Mouse (Mus musculus) T-cell, adult 2 months (primary cell): ENCODE measurements around the gene Ralgapa1.

ENCODE experiments used
- DNase-seq: peaks from one replicate; pipeline ENCODE4 v3.0.0; 2022; ENCODE audit warnings: low spot score

Gene Ralgapa1

DNA sequence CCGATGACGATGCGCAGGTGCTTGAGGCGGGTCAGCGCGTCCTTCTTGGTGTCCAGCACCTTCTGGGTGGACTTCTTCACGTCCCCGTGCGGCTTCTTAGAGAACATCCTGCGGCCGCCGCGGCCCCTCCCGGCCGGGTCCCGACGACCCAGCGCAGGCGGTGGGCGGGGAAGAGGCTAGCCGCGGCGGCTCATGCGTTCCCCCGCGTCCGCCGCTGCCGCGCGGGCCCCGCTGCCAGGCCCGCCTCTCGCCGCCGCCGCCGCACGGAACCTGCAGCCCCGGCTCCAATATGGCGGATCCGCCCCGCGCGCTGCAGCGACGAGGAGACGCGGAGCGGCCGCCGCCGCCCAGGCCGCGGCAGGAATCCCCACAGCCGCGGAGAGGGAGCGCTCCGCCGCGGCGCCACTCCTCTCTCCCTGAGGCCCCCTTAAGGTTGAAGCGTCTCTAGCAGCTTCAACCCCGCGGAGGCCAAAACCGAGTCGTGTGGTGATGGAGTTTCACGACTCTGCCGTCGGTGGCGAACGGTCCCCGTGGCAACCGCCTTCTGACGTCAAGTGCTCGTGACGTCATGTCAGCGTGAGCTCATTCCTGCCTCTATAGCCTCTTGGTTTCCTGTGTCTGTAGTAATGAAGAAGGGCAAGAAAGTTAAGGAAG is at the start of gene Ralgapa1:
Ralgapa1 (minus strand) TSS at position 507 of the 654 bp plus-strand sequence.
- peak; percentile 96 for DNase-seq

DNA sequence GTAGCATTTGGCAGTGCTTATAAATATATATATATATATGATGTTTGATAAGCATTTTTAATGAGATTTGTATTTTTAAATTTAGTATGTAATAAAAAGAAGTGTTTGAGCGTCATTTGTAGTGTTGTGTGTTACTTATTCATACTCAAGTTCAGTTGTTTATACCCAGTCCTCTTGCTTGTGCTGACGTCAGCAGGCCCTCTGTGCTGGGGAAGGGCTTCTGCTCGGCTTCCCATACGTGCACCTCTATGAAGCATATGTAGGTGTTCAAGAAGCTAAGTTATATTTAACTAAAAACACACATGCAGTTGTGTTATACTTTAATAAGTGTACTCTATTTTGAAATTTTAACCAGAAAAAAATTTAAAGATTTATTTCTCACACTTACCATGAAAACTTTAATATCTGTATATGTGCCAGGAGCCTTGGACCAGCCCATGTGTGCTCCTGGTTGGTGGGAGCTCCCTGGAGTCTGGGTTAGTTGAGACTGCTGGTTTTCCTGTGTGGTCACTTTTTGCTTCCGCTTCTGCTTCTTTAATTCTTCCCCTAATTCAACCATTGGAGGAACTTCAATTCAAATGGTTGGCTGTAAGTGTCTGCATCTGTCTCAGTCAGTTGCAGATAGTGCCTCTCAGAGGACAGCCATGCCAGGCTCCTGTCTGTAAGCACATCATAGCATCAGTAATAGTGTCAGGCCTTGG is 48.8 kb upstream of the Ralgapa1 start:
- no peak for DNase-seq

DNA sequence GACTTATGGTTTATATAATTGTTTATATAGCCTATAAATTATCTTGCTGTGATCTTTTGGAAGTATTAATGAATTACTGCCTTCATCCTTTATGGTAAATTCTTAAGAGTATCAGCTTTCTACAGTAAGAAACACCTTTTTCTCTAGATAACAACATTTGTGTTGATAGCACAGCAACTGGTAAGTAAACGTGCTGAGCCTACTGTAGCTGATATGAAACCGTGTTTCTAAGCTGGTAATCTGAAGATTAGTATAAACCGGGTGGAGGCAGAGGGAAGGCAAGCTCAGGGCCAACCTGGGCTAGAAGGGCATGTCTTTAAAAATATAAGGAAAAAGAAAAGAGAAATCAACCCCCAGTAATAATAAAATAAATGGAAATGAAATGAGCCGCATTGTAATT is 46.8 kb upstream of the Ralgapa1 start:
- DNase-seq, result no peak

DNA sequence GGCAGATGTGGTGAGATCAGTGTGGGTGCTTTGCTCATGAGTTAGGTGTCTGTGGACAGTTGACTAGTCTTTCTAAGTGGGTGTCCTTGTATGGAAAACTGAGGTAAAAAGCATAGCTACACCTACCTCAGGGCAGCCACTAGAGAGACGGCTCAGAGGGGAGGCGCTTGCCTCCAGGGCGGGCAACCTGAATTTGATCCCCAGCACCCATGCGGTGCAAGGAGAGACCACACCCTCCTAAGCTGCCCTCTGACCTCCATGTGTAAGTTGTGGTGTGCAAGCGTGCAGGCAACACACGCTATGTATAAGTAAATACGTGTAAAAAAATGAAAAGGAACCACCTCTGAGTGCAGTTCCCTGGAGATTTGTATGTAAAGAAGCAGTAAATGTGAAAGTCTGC is 39.7 kb upstream of the Ralgapa1 start:
- no peak for DNase-seq

DNA sequence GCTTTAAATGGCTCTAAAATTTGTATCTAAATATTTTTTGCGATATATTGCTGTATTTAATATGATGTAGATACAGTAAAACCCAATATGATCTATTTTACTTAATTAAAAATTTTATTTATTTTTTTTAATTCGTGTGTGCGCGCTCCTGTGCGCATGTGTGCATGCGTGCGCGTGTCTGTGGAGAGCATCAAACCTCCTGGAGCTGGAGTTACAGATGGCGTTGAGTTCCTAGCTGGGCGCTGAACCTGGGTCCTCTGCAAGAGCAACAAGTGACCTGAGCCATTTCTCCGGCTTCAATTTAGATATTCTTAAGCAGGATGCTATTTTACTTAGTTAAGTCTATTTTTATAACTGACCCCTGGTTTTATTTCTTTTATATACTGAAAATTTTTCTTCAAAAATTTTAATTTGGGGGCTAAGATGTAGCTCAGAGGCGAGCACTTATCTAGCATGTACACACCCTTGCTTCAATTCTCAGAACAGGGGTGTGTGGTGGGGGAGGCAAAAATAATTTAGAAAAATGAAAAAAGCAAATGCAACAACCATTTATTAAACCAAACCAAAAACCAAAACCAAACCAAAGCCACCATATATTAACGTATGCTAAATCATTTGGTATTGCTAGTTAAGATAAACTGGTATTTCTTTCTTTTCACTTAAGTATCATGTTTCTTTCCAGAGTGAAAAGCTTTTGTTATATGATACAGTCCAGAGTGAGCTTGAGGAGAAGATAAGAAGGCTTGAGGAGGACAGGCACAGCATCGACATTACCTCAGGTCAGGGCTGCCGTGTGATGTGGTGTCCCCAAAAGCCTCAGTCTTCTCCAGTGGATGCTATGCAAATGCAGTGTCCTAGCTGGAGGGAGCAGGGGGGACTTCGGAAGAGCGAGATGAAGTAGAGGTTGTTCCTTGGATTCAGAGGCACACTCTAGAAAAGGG is 38.7 kb upstream of the Ralgapa1 start:
- DNase-seq, result no peak

DNA sequence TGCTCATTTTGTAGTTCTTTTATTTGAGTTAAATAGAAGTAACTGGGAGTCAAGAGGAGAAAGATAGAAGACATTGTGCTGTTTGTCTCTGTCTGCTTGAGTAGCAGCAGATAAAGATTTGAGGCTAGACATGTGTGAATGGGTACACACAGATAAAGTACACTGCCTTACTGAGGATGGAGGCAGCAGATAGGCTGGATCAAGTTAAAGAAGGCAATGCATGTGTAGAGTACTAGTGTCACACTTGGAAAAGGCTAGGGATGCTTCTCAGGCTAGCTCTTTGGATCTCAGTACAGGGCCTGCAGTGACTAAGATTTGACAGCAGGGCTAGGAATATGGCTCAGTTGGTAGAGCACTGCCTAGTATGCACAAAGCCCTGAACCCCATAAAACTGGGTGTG is 29.7 kb upstream of the Ralgapa1 start:
- no peak for DNase-seq

DNA sequence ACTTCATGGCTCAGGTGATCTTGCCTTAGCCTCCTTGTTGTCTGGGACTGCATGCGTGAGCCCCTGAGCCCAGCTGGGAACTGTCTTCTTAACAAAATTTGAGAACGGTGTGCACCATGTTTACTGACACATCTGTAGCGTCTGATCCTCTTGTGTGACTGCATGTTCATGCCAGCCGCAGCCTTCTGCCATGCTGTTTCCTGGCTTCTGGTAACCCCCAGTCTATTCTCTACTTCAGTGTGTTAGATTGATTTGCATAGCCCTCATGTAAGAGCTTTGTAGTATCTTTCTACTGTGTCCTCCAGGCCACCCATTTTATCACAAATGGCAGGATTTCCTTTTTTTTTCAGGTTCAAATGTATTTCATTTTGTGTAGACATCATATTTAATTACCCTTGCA is 26.9 kb upstream of the Ralgapa1 start:
- no peak for DNase-seq

DNA sequence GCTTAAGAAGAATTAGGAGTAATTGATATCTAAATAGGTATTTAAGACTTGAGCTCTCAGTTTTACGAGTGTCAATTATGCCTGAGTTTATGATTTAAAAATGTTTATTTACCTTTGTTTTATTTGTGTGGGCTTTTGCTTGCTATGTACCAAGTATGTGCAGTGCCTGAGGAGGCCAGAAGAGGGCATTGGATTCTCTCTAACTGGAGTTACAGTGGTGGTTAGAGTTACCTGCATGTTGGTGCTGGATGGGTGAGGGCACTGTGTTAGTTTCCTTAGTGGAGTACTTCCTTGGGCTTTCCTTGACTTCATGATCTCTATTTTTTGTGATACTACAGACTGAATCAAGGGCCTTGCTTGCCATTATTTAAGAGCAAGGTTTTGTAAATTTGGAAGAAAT is 25.8 kb upstream of the Ralgapa1 start:
- DNase-seq, result peak; percentile 26

DNA sequence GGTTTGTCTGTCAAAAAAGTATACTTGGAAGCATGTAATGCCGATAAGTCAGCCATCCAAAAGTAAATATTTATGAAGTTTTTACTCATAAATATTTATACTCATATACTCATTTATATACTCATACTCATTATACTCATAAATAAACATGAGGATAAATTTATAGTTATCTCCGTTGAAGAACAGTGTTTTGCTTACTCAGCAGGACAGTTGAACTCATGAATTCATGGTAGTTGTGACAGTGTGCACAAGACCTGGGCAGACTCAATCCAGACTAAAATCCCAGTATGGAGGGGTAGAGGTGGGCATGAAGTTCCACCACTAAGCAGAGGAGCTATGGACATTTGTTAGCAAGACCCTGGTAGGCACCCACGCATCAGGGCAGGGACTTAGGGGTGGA is 16.5 kb upstream of the Ralgapa1 start:
- no peak for DNase-seq

DNA sequence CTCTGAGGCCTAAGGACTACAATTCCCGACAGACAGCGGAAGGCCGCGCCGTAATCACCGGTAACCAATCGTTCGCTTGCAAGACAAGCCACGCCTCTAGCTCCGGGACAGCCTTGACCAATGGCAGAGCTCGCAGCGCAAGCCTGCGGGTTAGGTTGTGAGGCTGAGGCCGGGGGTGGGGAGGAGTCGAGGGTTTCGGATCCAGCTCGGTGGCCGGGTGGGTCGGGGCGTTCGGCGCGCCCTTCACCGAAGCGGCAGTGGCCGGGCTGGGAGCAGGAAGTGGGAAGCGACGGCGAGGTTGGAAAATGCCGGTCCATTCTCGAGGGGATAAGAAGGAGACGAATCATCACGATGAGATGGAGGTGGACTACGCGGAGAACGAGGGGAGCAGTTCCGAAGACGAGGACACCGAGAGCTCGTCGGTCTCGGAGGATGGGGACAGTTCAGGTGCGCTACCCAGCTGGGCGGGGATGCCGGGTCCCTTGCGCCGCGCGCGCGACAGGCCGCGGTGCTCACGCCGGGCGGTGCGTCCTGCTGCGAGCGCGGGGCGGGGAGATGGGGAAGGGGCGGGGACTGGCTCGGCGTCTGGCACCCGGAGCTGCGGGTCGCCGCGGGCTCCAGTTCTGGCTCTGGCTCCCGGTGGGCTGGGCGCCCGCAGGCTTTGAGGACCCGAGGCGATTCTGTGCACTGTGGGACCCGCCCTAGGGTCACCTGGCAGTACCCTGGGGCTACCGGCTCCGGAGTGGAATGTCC is 15.4 kb upstream of the Ralgapa1 start, which contains the start of gene Brms1l:
Brms1l (plus strand) TSS at position 126 of the 753 bp plus-strand sequence.
- peak; percentile 96 for DNase-seq

DNA sequence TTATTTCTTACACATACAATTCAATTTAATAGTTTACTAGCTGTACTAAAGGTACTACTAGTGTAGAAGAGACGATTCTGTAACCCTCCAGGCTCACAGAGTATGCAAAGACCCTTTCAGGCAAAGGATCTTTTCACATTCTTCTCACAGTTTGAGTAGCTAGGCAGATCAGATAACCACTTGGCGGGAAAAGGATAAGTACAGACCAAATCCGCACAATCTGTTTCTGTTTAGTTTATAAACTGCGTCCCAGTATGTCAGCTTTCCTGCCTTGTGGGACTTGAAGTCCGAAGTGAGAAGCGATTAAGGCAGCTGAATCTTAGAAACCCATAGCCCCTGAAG is 14.9 kb upstream of the Ralgapa1 start:
- no peak for DNase-seq

DNA sequence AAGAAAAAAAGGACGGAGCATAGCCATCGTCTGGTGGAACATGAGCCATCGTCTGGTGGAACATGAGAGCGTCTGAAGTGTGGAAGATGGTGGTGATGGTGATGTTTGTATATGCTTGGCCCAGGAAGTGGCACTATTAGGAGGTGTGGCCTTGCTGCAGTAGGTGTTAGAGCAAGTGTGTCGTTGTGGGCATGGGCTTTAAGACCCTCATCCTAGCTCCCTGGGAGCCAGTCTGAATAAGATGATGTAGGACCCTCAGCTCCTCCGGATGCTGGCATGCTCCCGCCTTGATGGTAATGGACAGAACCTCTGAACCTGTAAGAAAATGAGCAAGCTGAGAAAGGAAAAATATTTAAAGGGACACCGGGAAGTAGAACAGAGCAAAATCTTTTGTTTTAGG is 13.9 kb upstream of the Ralgapa1 start:
- DNase-seq, result no peak

DNA sequence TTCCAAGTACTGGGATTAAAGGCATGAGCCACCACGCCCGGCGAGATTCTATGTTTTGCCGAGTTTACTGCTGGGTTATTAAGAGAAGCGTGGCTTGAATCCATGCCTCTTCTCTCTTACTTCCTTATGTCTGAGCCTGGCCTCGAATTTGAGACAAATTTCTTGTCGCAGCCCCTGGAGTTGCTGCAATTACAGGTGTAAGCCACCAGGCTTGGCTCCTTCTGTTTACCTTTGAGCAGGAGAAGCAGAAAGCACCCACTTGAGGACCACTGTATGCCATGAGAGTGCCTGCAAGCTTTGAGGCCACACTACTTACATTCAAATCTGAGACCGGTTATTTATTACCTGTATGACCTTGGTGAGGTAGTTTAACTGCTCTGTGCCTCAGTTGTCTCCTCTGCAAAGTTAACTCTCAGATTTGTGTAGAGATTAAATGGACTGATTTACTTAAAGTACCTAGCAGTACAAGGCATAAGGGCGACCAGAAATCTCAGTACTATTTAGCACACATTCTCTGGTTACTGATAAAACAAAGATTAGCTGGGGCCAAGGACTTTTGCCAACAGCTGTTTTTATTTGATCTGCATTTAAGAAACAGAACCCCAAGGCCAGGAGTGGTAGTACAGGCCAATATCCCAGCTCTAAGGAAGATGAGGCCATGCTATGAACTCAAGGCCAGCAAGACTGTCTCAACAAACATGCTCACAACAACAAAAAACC is 13.1 kb upstream of the Ralgapa1 start:
- DNase-seq, result no peak

DNA sequence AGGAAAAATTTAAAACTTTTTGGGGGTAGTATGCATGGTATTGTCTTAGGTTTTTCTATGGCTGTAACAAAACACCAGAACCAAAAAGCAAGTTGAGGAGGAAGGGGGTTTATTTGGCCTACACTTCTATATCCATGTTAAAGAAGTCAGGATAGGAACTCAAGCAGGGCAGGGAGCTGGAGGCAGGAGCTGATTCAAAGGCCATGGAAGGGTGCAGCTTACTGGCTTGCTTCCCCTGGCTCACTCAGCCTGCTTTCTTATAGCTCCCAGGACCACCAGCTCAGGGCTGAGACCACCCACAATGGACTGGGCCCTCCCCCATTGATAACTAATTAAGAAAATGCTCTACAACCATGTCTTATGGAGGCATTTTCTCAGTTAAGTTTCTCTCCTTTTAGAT is 12.0 kb upstream of the Ralgapa1 start:
- DNase-seq, result no peak

DNA sequence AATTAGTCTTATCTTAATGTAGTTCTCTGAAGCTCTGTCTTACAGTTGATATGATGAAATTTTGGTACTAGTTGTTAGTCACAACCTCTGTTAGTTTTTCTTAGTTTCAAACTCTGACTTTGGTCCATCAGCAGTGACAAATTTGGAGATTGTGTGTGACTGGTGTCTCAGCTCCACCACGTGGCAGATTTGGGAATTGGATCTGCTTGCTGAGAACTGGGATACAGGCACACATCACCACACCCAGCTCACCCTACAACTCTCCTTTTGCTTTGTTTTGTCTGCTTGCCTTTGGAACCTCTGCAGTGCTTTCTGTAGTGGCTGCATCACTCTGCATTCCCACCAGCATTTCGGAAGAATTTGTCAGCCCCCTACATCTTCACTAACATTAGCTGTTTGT is 10.1 kb upstream of the Ralgapa1 start:
- peak; percentile 46 for DNase-seq

DNA sequence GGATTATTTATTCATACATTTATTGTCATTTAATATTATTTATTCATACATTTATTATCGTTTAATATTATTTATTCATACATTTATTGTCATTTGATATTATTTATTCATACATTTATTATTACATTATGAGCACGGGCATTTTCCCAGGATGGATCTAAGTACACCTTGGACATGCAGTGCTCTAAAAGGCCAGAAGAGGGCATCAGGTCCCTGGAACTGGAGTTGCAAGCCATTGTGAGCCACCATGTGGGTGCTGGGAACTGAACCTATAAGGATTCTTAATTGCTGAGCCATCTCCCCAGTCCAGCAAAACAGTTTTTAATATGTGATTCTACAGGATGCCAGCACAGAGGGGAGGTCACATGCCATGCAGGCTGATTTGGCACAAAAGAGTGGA is 4.6 kb upstream of the Ralgapa1 start:
- DNase-seq, result no peak

DNA sequence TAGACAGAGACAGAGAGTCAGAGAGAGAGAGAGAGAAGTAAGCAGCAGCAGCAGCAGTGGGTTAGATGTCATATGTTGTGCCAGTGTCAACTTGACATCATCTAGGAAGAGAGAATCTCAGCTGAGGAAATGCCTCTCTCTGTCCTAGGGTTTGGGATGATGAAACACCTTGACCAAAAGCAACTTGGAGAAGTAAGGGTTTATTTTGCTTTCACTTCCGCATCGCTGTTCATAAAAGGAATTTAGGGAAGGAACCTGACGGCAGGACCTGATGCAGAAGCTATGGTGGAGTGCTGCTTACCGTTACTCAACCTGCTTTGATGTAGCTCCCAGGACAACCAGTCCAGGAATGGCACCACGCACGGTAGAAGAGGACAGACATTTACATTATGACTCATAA is 3.1 kb upstream of the Ralgapa1 start:
- DNase-seq, result no peak

DNA sequence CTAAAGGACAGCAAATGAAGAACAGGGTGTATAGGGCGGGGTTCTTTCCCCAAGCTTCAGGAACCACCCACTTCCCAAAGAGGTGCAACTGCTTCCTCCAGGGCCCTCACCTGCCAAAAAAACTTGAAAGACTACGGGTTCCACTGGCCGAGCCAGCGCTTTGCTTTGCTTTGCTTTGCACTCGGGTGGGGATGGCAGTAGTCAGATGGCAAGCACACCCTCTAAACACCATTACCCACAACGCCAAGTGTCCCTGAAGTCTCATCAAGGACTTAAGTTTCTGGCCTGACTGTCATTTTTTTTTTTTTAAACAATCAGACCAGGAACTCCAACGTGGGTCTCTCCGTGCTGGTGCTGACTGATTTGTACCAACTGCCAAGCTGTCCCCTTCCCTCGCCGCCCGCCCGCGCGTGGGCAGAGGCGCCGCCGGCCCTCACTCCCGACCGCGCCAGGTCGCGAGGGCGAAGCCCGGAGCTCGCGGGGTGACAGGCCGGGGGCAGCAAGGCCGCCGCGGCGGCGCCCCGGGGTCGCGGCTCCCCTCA is 777 bp downstream of the Ralgapa1 start:
- peak; percentile 41 for DNase-seq

DNA sequence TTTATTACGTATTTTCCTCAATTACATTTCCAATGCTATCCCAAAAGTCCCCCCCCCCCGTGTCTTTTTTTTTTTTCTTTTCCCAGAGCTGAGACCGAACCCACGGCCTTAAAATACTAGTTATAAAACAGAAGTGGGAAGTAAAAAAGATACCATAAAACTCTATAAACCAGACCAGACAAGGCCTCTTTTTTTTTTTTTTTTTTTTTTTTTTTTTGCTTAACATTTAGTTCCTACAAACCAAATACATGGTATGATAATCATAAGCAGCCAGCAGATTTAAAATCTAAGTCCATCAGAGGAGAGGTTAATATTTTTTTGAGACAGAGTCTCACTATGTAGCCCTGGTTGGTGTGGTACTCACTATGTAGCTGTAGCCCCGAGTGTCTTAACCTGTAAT is 4.5 kb downstream of the Ralgapa1 start:
- DNase-seq, result no peak

DNA sequence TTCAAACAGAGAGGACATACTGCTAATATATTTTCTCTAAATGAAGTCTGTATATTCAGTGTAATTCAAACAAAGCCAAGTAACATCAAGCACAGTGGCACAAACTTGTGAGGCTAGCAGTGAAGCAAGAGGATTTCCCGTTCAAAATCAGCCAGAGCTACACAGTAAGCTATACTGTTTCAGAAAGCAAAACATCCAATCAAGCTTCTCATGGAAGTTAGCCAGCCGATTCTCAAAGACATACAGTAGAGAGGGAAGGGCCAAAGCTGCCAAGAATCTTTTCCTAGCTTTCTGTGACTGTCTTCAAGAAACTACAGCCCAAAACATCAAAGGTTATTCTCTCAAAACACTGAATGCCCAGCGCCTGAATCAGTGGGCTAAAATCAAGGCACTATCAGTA is 15.9 kb downstream of the Ralgapa1 start:
- no peak for DNase-seq

DNA sequence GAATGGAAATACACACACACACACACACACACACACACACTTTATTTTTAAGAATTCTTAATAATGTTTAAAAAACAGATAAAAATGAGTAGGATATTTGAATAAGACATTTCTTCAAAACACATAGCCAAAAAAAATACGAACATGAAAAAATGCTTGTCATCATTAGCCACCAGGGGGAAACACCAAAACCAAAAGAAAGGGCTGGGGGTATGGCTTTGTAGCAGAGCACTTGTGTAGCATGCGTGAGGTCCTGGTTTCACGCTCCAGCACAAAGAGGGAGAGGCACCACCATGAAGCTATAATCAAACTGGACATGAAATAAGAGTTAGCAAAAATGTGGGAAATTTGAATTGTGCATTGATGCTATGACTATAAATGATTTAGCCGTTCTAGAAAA is 19.8 kb downstream of the Ralgapa1 start:
- no peak for DNase-seq
